Mouse (Mus musculus): ENCODE measurements at regions not wholly inside any gene's neighbourhood (a gene's known extent, or its start where the extent isn't known, plus 50 kb on each side); places are given as distances from the start of the nearest gene placed in this dataset.

- TF ChIP-seq POLR2A (IDR thresholded peaks at IDR 0.05; ENCODE audit: insufficient read length, low read depth) (no peak), REST (IDR thresholded peaks at IDR 0.05; ENCODE audit: insufficient read depth, insufficient read length) (no peak), TCF12 (IDR thresholded peaks at IDR 0.05; ENCODE audit: insufficient read depth, poor library complexity, severe bottlenecking) (no peak), CEBPB (IDR thresholded peaks at IDR 0.05; ENCODE audit: insufficient read depth, poor library complexity, severe bottlenecking) (no peak), MYOD1 (IDR thresholded peaks at IDR 0.05; ENCODE audit: control insufficient read depth in 1 of 3, insufficient read length in 2 of 3, low read depth in 2 of 3) (no peak), POLR2AphosphoS2 (IDR thresholded peaks at IDR 0.05; ENCODE audit: insufficient read length, low read depth) (no peak), MAX (IDR thresholded peaks at IDR 0.05; ENCODE audit: low read depth) (no peak), MYOG (IDR thresholded peaks at IDR 0.05; ENCODE audit: control insufficient read depth in 1 of 3, insufficient read depth in 1 of 3, insufficient read length in 2 of 3, low read depth in 2 of 3) (no peak), USF1 (IDR thresholded peaks at IDR 0.05; ENCODE audit: low read depth) (no peak), E2F4 (IDR thresholded peaks at IDR 0.05; ENCODE audit: insufficient read depth) (no peak), SRF (IDR thresholded peaks at IDR 0.05; ENCODE audit: control insufficient read depth, insufficient read length, low read depth) (no peak), TCF3 (IDR thresholded peaks at IDR 0.05; ENCODE audit: insufficient read length, low read depth) (no peak)
These were observed 300.9 kb upstream of the Camk1g start for GRCm38 (mm10) chr1:193671046-193671445.

Data from myocyte (in vitro differentiated cells).